Mouse (Mus musculus): ENCODE measurements around the gene Tnfaip3. TPM values are rescaled to one million over a fixed set of nuclear protein-coding genes. Genes with fewer than 3 reads are reported as not detected.

Gene Tnfaip3
- polyA plus RNA-seq, 1 experiment from 2014 or later = 2.4 TPM

DNA sequence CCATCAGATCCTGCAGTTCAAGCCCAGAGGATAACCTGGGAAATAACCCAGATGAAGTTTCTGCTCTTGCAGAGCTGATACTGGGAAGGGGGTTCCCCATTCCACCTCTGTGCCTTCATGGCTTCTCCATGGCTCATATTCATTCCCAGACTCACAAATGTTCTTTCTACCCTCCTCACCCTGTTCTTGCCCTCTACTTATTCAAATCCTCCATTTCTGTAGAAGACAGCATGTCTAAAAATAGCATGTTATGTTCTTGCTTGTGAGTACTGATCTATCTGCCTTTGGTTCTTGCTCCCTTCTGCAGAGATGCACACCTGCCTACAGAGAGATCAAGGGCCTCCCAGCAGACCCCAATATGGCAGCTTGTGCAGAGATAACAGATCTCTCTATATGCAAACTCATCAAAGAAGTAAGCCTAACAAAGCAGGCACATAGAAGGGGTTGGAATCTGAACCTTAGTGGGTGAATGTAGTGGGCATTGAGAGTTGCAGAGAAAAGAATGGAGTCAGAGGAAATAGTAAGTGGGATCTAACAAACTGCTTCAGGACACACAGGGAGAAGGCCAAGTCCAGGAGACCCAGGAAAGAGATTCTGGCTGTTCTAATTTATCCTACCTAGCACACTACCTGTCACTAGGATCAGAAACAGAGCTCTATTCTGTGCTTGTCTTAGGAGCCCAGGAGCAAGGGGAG is 62.3 kb downstream of the Tnfaip3 start:
- Histone ChIP-seq H3K27ac (no peak overlapping the region), H3K9me3 (replicated peaks) (no peaks in the 10 kb centered on the region), H3K36me3 (no peaks in the 10 kb centered on the region), H3K9ac (no peak overlapping the region), H3K4me3 (no peak overlapping the region), H3K4me1 (replicated peaks) (no peaks in the 10 kb centered on the region), H3K27me3 (no peaks in the 10 kb centered on the region), H3K4me2 (no peak overlapping the region)
- no peak for ATAC-seq (replicated peaks; ENCODE audit: insufficient number of reproducible peaks, insufficient read depth, low FRiP score, low read depth)

Other genes starting within 250 kb of the Tnfaip3 start
- 0.08 TPM in 1 of 2 replicates, not detected in the other for gene Gm4922, start 228.9 kb downstream of the Tnfaip3 start, polyA plus RNA-seq (2015; fragmentation: Nextera tagmentation; extraction: Ambion mirVana)
- gene Perp, start 170.6 kb downstream of the Tnfaip3 start, polyA plus RNA-seq (2015; fragmentation: Nextera tagmentation; extraction: Ambion mirVana) = 162 and 194 TPM in 2 replicates

Measured in heart, embryonic 15.5 days (tissue).